Mouse (Mus musculus) gonadal fat pad, adult 2 months (tissue): Measurements from ENCODE around the gene Rai1. TPM values are rescaled to one million over a fixed set of nuclear protein-coding genes. Genes with fewer than 3 reads are reported as not detected.

Source experiments
- DNase-seq: peaks from one replicate; pipeline ENCODE4 v3.0.0-alpha.2; 2012; ENCODE audit warnings: low read depth
- polyA plus RNA-seq: library from polyadenylated mRNA; depleted of rRNA; stranded (reverse); fragments of >200 nt; gene quantifications from 2 replicates; pipeline ENCODE4 v1.2.3, GENCODE M21; 2012

Rai1 gene
- polyA plus RNA-seq, 1 experiment = 24.1 TPM

DNA sequence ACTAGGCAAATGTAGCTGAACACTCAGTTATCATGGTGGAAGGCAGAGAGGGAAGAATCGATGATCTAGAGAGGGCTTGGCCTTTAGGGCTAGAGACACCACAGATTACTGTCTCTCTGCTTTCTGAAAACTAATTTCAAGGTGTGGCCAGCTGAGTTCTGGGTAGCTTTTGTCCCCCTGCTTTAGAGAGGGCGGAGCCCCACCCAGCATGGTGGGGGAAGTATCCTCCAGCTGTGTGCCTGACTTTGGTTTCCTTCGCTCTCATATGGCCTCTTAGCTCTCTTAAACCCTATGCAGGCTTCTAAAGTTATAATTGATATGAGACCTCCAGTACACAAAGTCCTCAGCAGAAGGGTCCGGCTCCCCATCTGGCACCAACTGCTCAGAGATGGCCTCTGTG lies 58.5 kb downstream of the Rai1 start:
- no peak for DNase-seq

DNA sequence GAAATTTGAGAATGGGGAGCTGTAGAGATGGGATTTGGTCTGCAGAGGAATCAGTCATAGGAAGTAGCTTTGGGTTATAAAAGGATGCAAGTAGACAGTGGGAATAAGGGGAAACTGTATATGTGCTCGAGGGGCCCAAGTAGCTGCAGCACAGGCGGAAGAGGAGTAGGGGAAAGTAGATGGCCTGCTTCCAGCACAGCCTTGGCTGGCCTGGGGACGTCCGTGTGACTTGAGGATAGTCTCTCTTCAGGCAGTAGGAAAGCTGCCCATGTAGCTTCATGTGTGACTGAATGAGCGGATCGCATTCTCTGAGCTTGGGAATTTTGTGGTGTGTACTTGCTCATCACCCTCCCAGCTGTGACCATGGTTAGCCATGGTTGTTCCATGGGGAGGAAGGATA lies 59.6 kb downstream of the Rai1 start:
- no peak for DNase-seq

DNA sequence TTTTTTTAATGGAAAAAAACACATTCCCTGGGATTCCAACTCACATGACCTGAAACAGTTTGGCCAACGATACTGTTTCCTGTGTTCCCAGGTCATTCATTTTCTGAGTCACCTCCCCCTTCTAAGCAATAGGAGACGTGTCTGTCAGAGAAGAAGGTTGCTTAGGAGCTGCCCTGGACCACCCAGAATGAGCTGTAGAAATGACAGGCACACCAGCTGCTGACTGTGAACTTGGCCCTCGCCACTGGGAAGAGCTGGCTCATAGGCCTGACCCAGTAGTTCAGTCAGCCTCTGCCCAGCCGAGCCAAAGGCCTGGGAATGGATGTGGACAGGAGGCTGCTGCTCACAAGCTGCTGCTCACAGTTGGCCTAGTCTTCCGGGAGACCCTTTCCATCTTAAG lies 60.3 kb downstream of the Rai1 start:
- DNase-seq = no peak

DNA sequence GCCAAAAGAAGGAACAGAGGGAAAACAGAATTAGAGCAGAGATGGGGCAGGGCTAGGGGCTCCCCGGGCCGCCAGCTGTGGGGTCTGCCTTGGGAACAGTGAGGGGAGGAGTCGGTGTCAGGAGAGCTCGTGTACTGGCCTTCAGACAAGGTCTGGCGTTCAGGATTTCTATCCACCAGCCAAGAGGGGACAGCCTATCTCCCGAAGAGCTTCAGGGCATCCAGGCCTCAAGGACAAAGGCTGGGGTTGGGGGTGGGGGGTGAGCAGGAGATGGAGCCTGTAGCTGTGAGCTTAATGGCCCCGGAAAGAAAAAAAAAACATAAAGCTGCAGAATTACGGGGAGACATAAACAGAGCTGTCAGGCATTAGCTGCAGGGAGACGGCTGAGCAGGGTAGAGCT lies 64.0 kb downstream of the Rai1 start:
- no peak for DNase-seq

DNA sequence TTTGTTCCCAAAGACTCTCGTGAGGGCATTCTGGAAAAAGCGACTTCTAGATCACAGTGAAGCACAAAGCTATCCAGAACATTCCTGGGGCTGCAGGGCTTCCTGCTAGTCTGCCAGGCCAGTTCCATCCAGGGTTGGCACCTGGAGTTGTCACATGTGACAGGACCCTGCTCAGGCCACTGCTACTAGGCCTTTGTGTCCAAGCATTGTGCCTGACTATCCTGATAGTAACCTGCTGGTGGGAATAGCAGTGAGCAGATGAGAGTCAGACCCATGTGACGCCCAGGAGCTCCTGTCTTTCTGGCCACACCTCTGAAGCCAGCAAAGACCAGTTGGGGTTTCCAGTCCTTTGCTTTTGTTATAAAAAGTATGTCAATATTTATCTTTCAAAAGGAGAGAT lies 67.3 kb downstream of the Rai1 start:
- DNase-seq = no peak

DNA sequence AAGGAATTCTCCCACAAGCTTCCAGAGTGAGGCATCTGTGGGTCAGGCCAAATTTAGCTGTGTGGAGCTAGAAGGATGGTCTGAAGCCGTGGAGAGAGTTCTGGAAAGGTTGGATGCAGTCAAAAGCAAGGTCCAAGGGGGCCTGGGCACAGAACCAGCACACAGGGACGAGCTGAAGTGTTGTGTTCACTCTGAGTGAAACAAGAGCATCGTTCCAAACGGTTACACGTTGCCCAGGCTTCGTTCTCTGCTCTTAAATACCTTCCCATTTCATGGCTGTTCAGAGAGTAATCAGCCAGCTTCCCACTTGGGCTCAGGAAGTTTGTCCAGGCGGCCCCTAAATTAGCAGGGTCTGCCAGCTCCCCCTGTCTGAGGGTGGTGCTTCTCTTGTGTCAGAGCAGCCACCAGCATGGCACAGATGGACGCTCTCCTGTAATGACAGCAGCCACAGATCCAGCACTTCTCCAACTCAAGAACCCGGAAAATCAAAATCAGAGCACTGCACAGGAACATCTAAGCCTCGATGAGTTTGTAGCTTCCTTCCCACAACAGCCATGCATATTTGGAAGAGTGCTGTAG lies 68.9 kb downstream of the Rai1 start:
- DNase-seq = no peak

DNA sequence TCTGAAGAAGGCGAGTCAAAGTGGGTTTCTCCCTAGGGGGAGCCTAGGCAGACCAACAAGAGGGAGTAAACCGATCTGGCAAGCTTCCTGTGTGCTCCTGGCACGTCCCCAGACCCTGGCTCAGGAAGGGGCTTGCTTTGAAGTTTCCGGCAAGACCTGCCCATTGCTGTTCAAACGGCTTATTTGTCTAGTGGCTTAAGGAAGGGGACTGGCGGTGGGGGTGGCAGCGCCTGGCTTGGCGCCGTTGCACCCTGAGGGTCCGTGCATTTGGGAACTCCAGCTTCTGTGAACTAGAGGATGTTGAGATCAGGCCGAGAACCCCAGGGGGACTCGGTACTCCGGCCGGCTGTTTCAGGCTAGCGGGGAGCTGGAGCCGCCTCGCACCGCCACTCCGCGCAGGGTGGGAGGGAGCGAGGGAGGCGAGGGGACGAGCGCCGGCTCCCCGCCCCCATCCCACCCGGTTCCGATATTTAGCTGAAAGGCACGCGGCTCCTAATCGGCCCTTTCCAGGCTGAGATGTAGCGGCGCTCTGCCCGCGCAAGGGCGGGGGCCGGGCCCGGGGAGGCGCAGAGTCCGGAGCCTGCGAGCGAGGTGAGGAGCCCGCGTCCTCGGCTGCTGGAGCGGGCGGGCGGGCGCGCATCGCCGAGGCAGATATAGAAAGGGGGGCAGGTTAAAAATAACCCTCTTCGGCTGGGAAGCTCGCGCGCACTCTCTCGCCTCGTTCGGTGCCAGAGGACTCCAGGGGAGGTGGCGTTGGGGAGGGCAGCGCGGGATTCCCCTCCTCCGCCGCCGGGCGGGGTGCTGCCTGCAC lies 70.8 kb downstream of the Rai1 start:
- no peak for DNase-seq

DNA sequence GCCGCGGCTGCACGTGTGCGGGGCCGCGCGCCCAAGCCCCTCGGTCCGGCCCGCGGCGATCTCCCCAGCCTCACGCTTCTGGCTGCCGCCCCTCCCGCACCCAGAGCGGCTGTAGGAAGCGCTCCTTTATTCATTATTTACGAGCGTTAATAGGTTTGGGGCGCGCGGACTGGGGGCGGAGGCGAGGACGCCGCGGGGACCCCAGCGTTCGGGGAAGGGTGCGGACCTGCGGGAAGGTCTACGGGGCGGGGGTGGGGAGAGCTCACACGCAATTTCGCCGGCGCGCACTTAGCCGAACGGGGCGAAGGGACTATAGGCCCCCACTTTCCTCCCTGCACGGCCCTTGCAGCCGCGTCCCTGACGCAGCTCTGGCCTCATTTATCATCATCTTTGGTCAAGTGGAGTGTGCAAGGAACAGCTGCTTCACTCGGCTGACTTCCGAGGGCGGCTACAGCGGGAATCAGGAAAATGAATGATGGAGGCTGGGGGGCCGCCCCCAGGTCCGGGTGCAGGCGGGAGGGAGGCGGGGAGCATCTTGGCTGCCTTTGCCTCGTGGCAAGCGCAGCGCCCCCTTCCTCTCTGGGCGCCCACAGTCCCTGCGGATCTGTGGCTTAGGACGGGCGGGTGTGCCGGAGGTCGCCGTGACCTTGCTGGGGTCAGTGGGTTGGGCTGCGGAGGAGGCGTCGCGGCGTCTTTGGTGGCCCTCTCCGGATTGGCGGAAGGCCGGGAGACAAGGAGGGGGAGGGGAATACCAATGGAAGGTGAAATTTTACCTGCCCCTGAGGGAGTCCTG lies 71.6 kb downstream of the Rai1 start:
- DNase-seq = no peak

DNA sequence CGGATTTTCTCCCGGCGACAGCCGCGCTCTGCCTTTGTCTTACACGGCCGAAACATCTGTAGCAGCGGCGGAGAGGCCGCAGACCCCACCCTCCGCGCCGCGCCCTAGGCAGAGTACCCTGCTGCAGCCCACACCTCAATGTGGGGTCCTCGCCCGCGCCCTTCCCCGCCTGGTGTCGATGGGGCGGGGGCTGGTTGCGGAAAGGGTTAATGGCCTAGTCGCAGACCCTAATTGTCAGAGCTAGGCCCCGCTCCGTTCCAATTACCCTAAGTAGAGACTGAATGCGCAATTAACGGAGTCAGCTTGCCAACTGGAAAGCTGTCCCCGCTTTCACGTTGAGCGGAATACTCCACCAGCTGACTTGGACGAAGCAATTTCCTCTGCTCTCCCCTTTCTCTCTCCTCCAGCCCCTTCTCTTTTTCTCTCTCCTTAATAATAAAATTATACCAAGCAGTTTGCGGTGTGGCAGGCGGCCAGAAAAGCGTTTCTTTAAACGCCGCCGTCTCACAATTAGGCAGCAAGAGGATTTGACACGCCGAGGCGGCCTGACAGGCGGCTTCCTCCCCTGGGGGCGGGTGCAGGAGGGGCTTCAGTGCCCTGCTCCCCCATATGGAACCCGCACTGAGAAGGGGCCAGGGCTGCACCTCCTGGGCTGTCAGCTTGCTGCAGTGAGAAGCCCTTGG lies 72.3 kb downstream of the Rai1 start:
- DNase-seq = no peak

DNA sequence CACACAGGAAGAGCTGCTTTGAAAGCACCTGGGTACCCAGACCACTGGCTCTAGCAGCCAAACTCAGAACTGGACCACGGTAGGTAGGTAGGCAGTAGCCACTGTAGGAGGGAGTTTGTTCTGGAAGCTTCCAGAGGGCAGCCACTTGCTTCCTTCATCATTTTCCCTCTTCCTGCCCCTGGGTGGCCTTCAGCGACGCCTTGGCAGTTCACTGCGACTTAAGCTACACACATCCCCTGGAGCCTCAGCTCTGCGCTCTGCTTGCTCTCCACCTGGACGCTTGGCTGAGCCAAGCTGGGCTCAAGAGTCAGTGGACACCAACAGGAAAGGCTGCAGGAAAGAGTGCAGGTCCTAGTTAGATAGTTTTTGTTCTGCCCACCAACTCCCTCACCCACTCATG lies 73.2 kb downstream of the Rai1 start:
- no peak for DNase-seq

DNA sequence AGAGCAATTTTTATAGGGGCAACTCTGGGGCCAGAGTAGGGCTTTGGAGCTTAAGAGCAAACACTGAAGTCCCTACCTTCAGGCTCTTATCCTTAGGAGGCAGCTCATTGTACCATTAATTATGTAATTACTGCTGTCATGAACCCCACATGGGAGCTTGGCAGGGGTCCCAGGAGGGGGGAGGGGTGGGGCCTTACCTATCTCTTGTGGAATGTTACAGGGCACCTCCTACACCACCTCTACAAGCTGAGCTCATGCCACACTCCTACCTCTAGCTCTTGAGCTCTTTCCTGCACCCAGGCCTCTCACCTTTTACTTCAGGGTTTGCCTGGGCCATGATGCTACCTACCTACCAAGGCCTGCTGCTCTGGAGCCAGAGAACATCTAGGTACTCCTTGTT lies 73.7 kb downstream of the Rai1 start:
- DNase-seq = no peak

DNA sequence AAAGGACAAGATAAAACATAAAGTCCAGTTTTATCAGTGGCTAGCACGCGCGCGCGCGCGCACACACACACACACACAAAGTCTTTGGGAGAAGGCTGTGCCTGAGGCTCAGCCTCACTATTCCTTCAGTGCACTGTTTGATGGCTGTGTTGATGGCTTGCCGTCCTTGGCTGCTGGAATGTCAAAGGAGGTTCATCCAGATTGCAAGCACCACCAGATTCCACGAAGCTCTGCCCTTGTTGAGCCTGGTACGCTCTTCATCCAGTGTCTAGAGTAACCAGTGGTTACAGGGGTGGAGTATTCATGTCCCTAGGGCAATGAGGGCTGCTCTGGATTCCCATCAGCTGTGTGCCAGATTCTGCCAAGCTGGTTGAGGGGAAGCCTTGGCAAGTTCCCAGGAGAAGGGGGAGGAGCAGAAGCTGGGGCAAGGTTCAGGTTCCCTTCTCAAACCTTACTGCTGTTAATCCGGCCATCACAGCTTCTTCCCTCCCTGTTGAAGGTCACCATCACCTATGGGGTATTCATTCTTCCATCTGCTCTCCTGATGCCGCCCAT lies 77.4 kb downstream of the Rai1 start:
- no peak for DNase-seq

DNA sequence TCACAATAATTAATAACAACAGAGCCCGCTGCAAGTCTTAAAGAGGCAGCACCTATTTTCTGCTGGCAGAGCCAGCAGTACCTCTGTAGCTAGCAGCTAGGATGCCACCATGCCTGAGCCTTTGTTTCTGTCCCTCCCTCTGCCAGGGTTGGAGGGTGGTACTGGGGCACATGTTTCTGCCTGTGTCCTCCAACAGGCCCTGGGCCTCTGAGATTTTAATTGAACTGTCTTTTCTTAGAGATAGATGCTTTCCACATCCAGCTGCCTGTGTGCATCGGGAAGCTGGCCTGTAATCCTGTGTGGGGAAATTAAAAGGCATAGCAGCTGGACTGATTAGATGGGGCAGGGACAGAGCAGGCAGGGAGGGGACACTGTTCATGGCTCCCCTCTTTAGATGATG lies 77.9 kb downstream of the Rai1 start:
- no peak for DNase-seq

DNA sequence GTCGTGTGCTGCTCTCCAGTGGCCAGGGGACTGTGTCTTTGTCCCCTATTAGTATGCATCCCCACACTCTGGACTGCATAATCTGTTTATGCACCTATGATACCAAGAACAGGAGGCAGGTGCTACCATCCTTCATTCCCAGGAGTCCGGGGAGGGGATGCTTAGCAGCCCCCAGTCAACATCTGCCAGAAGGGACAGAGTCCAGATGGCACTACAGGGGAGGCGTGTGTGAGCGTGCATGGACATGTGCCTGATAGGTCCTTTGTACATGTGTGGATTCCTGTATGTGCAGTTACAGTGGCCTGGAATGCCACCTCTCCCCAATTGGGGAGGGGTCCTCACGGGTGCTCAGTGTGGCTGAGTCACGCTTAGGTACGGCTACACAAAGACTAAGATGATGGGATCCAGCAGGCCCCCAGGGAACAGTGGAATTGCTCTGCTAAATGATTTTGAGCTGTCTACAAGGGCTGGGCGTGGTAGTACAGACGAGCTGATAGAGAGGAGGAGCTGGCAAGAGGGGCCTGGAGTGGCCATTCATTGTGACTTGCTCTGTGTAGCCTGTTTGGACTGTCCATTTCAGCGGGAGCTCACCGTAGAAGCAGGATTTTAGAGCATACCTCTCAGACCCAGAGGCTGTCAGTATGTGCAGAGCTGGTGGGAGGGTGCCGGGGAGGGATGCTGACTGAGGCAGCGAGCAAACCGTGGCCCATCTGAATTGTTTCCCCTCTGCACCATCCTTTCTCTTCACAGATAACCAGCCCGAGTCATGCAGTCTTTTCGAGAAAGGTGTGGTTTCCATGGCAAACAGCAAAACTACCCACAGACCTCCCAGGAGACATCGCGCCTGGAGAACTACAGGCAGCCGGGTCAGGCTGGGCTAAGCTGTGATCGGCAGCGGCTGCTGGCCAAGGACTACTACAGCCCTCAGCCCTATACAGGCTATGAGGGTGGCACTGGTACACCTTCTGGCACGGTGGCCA lies 79.8 kb downstream of the Rai1 start:
- no peak for DNase-seq

DNA sequence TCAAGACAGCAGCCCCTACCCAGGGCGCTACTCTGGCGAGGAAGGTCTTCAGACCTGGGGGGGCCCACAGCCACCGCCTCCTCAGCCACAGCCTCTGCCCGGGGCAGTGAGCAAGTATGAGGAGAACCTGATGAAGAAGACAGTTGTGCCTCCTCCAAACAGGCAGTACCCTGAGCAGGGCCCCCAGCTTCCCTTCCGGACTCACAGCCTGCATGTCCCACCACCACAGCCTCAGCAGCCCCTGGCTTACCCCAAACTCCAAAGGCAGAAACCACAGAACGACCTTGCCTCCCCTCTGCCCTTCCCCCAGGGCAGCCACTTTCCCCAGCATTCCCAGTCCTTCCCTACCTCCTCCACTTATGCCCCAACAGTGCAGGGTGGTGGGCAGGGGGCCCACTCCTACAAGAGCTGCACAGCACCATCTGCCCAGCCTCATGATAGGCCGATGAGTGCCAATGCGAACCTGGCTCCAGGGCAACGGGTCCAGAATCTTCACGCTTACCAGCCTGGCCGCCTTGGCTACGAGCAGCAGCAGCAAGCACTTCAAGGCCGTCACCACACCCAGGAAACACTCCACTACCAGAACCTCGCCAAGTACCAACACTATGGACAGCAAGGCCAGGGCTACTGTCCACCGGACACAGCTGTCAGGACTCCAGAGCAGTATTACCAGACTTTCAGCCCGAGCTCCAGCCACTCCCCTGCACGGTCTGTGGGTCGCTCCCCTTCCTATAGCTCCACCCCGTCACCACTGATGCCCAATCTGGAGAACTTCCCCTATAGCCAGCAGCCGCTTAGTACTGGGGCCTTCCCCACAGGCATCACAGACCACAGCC lies 80.8 kb downstream of the Rai1 start:
- no peak for DNase-seq

DNA sequence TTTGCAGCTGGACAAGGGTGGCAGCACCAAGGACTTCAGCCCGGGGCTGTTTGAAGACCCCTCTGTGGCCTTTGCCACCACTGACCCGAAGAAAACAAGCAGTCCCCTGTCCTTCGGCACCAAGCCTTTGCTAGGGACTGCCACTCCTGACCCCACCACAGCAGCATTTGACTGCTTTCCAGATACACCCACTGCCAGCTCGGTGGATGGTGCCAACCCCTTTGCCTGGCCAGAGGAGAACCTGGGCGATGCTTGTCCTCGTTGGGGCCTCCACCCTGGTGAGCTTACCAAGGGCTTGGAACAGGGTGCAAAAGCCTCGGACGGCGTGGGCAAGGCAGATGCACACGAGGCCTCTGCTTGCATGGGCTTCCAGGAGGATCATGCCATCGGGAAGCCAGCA lies 82.3 kb downstream of the Rai1 start:
- no peak for DNase-seq

DNA sequence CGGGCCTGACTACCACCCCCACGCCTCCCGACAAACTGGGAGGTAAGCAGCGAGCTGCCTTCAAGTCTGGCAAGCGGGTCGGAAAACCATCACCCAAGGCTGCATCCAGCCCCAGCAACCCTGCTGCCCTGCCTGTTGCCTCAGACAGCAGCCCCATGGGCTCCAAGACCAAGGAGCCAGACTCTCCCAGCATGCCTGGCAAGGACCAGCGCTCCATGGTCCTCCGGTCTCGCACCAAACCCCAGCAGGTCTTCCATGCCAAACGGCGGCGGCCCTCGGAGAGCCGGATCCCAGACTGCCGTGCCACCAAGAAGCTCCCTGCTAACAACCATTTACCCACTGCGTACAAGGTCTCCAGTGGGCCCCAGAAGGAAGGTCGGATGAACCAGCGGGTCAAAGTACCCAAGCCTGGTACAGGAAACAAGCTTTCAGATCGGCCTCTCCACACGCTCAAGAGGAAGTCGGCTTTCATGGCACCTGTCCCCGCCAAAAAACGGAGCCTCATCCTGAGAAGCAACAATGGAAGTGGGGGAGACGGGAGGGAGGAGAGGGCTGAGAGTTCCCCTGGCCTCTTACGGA lies 83.6 kb downstream of the Rai1 start:
- no peak for DNase-seq

DNA sequence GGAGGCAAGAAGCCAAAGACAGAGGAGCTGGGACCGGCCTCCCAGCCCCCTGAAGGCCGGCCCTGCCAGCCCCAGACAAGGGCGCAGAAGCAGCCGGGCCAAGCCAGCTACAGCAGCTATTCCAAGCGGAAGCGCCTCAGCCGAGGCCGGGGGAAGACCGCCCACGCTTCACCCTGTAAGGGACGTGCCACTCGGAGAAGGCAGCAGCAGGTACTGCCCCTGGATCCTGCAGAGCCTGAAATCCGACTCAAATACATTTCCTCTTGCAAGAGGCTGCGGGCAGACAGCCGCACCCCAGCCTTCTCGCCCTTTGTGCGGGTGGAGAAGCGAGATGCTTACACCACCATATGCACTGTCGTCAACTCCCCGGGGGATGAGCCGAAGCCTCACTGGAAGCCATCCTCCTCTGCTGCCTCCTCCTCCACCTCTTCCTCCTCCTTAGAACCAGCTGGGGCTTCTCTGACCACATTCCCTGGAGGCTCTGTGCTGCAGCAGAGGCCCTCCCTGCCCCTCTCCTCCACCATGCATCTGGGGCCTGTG lies 84.8 kb downstream of the Rai1 start:
- no peak for DNase-seq

DNA sequence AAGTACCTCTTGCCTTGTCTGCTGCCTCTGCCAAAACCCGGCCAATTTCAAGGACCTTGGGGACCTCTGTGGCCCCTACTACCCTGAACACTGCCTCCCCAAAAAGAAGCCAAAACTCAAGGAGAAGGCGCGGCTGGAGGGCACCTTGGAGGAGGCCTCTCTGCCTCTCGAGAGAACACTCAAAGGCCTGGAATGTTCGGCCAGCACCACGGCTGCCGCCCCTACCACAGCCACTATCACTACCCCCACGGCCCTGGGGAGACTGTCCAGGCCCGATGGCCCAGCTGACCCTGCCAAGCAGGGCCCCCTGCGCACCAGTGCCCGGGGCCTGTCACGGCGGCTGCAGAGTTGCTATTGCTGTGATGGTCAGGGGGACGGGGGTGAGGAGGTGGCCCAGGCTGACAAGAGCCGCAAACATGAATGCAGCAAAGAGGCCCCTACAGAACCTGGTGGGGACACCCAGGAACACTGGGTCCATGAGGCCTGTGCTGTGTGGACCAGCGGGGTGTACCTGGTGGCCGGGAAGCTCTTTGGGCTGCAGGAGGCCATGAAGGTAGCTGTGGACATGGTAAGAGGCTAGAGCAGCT lies 85.3 kb downstream of the Rai1 start:
- no peak for DNase-seq
